Mouse (Mus musculus) heart, adult 2 months (tissue): Measurements from ENCODE around the gene Gm11444.

ENCODE experiments used
- CTCF ChIP-seq: fragments of 200-600 bp; IDR thresholded peaks from 2 replicates; pipeline ENCODE4 v1.8.1; 2022; ENCODE audit warnings: antibody characterized with exemption, mild to moderate bottlenecking, moderate library complexity
- EP300 ChIP-seq: fragments of 200-500 bp; IDR thresholded peaks from 2 replicates; pipeline ENCODE4 v1.6.1; 2011; ENCODE audit warnings: low read depth, low read length, control low read depth; ENCODE audit not compliant: insufficient read depth
- POLR2A ChIP-seq: fragments of 200-500 bp; IDR thresholded peaks from 2 replicates; pipeline ENCODE4 v1.6.1; 2011; ENCODE audit warnings: mild to moderate bottlenecking, low read depth, low read length, control low read depth; ENCODE audit not compliant: insufficient read depth

GRCm38 (mm10) chr11:85850758-85851157 lies 625 bp upstream of the Gm11444 start:
- TF ChIP-seq POLR2A (no peak), CTCF (peak; percentile 39), EP300 (no peak)
